Mouse (Mus musculus): ENCODE data around the gene Filip1l.

Gene Filip1l

DNA sequence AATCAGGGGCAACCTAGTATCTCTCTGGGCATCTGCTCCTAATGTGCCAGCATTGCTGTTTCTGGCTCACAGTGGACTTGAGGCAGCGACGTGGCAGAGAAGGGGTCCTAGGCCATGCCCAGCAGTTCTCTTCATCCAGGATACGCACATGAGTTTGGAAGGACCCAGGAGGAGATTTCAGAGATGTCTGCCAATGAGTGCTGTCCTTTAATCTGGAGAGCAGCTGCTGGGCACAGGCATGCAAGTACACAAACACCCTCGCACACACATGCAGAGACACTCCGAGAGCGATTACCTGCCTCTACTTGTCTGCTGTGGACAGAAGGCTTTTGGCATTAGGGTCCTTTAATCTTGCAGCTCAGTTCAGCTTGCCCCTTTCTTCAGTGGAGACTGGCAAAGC, at the start of gene Filip1l:
Gene Filip1l (plus strand): TSS at position 343 of the 400 bp plus-strand sequence.
- in situ Hi-C loops (cut with MboI; ENCODE audit: low sequenced_read_pairs) = no loop called here

DNA sequence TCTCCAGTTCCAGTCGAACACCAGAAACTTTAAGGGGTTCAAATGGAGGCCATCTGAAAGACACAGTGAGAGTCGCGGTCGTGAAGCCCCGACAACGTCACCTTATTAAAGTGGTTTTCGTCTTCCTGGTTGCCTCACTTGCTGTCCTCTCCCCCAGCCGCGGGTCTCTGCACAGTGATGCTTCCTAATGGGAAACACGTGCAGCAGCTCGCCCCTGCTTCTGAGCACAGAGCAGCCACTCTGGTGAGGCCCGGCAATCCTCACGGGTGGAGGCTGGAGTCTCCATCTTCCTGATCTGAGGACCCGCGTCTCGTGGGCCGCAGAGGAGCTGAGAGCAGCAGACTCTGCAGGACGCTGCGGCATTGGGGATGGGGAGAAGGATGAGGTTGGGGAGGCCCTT, 49.2 kb upstream of the Filip1l start:
- in situ Hi-C loops (cut with MboI; ENCODE audit: low sequenced_read_pairs) = no loop called here

DNA sequence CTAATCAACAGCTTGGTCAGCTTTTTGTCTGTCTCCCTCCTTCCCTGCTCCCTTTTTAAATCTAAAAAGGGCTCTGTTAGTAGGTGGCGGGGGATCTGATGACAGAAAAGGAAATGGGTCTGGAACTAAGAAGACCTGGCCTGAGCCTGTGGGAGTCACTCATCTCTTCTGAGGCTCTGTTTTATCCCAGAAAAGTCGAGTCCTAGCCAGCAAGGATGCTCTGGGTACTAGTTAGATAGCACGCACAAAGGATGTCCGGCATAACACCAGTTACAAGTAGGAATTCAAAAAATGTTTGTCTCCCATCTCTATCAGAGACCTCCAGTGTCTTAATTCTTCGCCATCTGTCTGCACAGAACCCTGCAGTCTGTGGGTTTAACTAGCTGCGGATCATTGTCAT, 47.4 kb upstream of the Filip1l start:
- in situ Hi-C loops (cut with MboI; ENCODE audit: low sequenced_read_pairs) = no loop called here

DNA sequence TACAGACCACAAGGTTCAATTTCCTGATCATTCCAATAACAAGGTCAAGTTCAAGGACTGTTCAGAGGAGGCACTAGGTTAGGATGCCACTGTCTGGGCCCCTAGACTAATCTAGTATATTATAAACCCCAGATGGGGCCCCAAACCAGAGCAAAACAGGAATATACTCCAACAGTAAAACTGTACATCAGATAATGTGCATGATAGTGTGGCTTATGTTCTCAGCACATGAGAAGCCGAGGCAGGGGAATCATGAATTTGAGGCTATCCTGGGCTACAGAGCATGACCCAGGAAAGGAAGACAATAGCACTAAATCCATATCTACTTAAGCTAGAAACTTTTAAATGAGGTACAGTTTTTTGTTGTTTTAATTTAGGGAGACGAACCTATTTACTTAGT, 40.8 kb upstream of the Filip1l start:
- in situ Hi-C loops (cut with MboI; ENCODE audit: low sequenced_read_pairs) = no loop called here

DNA sequence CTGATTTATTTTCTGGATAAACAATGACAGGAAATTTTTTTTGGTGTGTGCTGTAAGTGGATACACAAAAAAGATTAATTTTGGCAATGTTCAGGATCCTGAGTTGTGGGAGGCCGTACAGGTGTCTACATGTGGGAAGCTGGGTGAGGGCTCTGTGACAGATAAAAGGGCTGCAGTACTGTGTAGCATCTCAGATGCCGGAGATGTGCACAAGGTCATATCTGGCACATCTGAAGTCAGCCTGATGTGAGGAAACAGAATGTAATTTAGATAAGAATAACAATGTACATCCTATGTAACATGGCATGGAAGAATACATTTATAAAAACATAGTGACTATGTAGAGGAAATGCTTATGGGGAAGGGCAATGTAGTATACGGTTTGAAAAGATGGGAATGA, 39.4 kb upstream of the Filip1l start:
- in situ Hi-C loops (cut with MboI; ENCODE audit: low sequenced_read_pairs) = no loop called here

DNA sequence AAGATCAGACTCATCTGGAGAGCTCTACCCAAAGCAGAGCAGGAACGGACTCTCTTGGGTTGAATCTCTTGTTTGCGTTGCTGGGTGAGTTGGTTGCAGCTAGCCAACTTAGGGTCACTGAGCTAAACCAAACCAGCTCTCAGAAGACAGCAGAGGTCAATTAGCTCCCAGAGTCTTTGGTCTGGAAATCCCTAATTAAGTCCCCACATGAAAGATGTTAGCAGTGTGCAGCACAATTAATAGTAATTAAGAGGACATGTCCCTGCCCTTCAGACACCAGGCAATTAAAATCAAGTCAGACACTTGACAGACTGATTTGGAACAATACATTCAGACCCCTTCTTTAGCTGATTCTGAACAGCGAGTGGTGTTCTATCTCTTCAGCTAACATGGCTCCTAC, 38.7 kb upstream of the Filip1l start:
- in situ Hi-C loops (cut with MboI; ENCODE audit: low sequenced_read_pairs) = no loop called here

DNA sequence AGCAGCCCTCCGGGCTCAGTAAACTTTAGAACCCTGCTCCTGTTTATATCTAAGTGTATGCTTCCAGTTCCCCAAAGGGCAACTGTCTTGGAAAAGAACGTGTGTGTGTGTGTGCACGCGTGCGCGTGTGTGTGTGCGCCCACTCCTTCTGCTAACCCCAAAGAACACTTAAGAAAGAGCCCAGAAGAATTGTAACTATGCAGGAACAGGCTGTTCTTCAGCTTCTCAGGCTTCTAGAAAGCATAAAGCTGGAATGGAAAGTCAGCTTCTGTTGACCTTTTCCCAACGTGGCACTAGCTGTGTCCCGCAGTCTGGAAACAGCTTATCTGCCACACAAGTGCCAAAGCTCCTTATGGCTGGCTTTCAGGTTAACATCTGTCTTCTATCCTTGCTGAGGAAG, 37.9 kb upstream of the Filip1l start:
- in situ Hi-C loops (cut with MboI; ENCODE audit: low sequenced_read_pairs) = no loop called here

DNA sequence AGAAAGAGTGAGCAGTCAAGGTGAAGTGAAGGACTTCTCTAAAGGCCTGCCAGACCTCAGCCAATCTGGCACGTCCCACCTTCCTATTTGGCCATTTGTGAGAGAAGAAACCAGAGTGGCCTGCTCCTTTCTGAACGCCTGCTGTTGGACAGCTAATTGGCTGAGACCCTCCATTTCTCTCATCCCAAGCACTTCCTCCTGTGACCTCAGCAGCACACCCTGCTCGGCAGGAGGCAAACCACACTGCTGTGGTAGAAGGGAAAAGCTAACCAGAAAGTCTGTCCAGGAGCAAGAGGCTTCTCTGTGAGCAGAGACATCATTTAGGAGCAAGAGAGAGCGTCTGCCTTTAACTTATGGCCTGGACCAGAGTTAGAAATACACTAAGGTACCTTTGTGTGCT, 35.8 kb upstream of the Filip1l start:
- in situ Hi-C loops (cut with MboI; ENCODE audit: low sequenced_read_pairs) = no loop called here

DNA sequence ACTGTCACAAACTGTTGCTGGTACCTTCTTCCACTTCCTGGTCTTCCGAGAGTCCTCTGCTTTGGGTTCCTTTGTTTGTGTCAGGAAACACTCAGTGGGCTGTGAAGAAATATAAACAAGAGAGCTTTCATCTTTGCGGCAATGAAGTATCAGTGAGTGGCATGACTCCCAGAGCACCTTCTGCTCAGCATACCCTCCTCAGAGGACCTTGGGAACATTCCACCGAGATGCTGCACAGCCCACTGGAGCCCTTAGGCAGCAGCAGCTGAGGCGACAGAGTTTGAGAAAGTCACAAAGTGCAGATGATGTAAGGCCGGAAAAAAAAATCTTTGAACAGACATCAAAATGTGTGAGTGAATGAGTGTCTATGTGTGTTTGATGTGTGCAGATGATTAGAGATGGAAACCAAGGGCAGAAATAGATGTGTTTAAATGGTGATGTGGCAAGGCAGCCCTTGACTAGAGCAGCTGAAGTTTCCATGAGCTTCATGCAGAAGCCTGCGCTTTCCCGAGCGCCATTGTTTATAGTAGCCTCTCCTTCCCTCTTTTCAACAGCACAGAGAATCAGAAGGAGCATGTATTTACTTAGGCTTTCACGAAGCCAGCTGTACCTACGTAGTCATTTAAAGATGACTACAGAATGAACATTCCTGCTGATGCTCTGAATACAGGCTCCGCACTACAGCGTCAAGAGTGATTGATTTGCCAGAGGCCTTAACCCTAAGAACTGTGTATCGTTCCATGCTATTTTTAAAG, 34.8 kb upstream of the Filip1l start:
- in situ Hi-C loops (cut with MboI; ENCODE audit: low sequenced_read_pairs) = no loop called here

DNA sequence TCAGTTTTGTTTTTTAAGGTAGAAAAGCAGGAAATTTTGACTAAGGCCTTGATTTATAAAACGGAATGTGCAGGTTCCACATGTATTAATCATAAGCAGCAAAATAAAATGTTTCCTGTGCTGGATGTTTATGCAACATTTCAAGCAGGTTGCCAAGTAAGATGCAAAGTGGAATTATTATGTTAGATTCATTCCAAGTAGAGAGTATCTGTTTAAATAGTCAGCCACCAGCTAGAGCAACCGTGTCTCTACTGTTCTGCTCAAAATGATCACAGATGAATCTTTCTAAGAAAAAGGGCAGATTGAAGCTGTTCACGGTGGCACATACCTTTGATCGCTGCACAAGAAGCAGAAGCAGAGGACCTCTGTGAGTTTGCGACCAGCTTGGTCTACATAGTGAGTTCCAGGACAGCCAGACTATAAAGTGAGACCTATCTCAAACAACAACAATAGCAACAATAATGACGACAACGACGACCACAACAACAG, 34.2 kb upstream of the Filip1l start:
- in situ Hi-C loops (cut with MboI; ENCODE audit: low sequenced_read_pairs) = no loop called here

DNA sequence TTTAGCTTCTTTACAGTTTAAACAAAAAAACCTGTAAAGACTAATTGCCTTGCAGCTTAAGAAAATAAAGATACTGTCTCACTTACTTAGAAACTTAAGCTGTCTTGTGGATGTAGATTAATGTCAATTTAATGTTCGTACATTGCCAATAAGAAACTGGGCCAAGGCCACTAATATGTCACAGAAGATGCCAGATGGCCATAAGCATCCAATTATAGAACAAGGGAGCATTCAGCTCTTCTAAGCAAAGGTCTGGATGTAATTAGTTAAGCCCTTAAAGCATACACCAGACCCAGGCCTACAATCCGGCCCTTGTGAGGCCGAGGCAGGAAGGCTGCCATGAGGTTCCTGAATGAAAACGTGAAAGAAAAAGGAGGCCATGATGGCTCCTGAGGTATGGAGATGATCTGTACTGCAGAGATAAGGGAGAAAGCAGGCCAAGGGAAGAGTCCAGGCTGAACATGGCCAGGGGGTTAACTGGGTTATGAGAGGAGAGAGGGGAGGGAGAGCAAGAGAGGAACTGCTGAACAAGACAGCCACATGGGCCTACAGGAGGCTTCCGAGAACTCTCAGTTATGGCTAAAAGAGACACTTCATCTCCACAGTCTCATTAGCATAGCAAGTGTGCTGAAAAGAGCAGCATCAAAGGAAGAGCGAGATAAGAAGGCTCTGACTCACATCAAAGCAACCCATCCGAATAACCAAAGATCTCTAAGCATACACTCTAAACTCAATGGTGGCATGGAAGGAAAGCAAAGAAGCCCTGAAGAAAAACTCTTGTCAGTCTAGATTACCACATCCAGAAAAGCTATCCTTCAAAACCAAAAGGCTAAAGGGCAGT, 33.4 kb upstream of the Filip1l start:
- in situ Hi-C loops (cut with MboI; ENCODE audit: low sequenced_read_pairs) = no loop called here

DNA sequence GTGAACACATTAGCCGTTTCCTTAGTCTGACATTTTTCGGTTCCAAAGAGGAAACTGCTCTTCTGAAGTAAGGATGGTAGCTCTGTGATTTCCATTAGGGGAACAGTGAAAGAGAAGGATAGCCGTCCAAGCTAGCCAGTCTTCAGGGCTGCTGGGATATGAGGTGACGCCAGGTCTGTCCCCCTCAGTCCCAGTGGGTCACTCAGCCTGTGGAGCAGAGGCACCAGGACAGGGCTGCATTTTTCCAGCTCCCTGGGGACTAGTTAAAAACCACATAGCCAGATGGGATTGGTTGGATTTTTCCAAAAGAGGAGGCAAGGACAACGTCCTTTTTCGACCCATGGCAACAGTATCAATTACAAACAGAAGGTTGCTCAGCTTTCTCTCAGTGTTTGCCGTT, 25.9 kb upstream of the Filip1l start:
- in situ Hi-C loops (cut with MboI; ENCODE audit: low sequenced_read_pairs) = no loop called here

DNA sequence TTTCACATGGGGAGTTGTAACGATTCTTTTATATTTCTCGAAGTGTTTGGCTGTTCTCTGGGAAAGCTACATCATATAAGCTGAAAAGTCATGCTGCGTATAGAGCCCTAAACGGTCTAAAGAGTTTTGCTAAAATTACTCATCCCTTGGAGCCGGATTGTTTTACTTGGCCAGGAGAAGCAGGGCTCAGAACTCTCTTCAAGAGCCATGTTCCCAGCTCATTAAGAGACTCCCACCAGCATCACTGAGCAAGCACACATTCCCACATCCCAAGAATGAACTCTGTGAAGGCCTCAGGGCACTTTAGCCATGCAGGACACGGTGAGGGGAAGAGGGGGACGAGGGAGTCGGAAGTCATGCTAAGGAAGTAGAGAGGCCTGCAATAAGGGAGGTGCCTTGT, 23.9 kb upstream of the Filip1l start:
- in situ Hi-C loops (cut with MboI; ENCODE audit: low sequenced_read_pairs) = no loop called here

DNA sequence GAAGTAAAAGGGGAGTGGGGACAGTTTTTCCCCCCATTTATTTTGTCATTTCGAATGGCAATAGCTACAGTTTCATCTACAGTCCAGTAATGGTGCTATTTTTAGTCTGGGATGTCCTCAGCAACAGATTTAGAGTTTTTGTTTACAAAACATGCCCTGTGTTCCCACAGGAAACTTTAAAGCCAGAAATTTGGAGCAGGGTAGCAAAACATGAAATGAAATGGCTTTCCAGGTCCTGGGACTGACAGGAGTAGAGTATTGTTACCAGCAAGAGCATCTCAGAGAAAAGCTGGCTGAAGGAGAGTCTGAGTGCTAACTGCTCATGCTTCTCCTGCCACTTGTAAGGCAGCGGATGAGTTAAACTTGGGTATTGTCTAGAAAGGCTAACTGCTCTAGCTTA, 22.8 kb upstream of the Filip1l start:
- in situ Hi-C loops (cut with MboI; ENCODE audit: low sequenced_read_pairs) = no loop called here

DNA sequence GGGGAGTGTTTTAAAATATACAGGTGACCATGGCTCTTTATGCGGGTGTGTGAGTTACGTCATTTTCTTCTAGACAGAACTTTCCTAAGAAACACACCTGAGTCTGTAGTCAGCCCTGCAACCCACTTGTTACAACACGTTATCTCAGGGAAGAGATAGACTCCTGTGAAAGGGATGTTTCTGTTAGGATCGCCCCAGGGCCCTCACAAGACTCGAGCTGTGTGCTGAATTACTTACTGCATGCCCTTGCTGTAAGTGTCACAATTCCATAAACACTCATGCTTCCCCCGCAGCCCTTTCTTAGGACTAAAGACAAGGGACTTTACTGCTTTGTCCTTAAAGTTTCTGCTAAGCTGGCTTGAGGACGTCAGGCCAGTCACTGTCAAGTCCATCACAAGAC, 20.6 kb upstream of the Filip1l start:
- in situ Hi-C loops (cut with MboI; ENCODE audit: low sequenced_read_pairs) = no loop called here

DNA sequence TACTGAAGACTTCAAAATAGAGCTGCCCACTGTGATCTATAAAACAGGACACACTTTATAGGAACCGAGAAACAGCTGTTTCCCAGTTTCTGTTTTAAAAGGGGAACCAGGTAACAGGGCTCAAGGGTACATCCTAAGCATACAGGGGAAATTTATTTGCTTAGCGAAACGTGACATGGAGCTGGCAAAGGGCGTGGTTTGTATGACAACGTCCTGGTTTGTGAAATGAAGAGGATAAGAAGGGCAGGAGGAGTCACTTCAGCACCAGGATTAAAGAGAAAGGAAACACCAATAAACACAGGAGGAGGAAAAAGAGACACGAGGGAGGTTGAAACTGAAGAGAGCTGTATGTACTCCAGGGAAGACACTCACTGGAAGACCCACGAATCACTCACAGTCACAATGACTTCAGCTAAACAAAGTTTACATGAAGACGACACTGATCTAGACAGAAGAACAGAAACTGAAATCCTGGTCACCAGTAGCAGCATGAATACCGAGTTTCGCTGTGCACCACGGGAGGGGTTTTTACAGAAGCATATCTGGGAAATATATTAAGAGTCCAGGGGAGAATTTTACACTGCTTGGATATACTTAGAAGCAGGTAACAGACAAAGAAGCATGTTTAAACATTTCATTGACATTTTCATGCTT, 16.0 kb upstream of the Filip1l start:
- in situ Hi-C loops (cut with MboI; ENCODE audit: low sequenced_read_pairs) = no loop called here

DNA sequence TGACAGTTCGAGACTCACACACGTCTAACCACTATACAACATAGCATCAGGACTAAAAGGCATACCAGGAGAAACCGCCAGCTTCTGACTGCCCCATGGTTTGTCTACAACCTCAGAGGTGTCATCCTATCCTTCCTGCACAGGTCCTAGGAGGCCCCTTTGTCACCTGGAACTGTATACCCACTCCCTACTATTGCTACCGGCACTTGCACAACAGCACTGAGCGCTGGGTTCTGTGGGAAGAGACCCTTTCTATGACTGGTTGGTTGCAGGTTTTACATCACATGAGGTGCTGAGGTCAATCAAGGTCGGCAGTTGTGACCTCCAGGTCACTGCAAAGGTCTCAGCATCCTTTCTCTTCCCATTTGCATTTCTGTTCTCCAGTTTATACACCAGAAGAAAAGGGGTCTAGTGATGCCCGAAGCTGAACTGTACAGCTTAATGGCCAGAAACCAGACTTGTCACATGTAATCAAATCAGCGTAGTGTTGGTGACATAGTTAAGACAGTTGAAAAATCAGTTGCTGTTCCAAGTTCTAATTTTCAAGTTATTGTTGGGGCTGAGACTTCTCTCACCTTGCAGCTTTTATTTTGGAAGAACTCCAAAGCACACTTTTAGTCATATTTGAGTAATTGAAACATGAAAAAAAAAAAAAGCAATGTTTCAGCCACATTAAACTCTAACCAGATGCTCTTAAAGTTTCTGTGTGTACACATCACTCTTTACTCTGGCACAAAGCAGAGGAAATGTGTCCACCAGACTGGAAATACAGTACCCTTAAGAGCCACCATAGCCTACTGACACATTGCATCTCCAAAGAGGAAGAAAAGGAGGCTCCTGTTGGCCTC, 12.9 kb upstream of the Filip1l start:
- in situ Hi-C loops (cut with MboI; ENCODE audit: low sequenced_read_pairs) = no loop called here

DNA sequence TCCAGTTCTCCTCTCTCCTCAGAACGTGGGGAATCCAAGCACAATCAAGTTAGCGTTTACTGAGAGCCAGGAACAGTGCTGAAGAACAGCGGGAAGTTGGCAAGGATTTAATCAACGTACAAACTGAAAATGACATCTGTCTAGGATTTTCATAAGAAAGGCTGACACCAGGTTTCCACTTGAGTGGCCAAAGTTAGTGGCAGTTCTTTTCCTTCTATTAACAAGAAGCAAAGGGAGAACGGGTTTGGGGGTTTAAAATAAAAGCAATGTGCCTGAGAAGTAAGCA, 12.3 kb upstream of the Filip1l start:
- in situ Hi-C loops (cut with MboI; ENCODE audit: low sequenced_read_pairs) = no loop called here

DNA sequence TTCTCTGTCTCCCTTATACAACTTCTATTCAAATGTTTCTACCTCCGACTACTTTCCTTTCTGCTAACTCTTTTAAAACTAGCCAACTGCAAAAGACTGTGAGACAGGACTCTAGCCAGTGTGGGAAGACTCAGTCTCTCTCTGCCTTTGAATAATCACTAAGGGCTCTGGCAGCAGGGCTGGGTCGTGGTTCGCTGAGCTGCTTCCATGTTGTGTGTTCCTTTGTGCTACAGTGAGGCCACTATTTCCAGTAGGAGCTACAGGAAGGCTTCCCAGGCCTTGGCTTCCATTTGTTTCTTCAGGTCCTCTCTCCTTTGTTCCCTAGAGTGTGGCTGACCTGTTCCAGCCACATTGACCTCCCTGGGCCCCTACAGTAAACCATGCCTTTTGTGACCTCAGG, 6.6 kb upstream of the Filip1l start:
- in situ Hi-C loops (cut with MboI; ENCODE audit: low sequenced_read_pairs) = no loop called here

DNA sequence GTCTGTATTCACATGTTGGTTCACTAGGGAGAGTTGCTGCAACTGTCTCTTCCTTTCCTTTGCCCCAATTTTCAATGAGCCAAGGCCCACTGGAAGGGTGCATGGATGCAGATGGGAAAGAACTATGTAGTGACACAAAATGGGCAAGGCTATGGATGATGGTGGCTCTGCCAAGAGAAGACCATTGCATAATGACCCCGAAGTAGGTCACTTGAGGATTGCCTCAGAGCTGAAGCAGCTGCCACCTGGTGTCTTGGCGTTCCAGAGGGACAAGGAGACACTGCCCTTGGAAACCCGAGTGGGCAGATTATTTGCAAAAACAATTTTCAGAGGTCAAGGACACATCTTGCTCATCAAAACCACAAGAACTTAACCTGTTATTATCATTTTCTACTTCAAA, 3.9 kb upstream of the Filip1l start:
- in situ Hi-C loops (cut with MboI; ENCODE audit: low sequenced_read_pairs) = no loop called here

DNA sequence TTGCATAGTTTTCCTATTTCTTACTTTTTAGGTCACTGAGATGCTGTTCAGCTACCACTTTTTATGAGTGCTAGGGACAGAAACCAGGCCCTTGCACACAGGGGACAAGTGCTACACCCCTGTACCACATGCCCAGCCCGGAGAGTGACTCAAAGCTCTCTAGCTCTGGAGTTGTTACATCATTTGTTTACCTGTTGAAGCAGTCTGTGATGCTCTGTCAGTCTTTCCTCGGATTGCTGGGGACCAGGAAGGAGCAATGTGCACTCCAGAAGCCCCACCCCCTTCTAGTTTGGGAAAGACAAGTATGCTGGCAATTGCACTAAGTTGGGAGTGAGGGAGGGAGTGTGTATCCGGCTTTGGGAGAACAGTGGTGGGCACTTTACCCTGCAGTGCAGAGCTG, 3.2 kb upstream of the Filip1l start:
- in situ Hi-C loops (cut with MboI; ENCODE audit: low sequenced_read_pairs) = no loop called here
